Mouse (Mus musculus) layer of hippocampus, postnatal 25 days (tissue): ENCODE measurements around the gene F7. TPM values are rescaled to one million over a fixed set of nuclear protein-coding genes. Genes with fewer than 3 reads are reported as not detected.
"Not testable (repeated sequence)": the region's sequence is repeated elsewhere in the genome, so short reads cannot be mapped to it uniquely, and the experiment has no call there.

Experiments
- DNase-seq, 2 experiments: peaks; one replicate each; pipeline ENCODE4 v3.0.0; 2022; ENCODE audit warnings: mixed read lengths in 2 of 2, low spot score in 1 of 2; ENCODE audit errors: extremely low spot score in 1 of 2
- total RNA-seq, 2 experiments: library from RNA; stranded (reverse); gene quantifications; 2 replicates each; pipeline ENCODE4 v1.2.3; 2021

The F7 gene
- total RNA-seq, 2 experiments from 2014 or later = not detected

- DNase-seq = no peak
Measured at GRCm38 (mm10) chr8:13027615-13028014, 1.8 kb downstream of the F7 start.

DNA sequence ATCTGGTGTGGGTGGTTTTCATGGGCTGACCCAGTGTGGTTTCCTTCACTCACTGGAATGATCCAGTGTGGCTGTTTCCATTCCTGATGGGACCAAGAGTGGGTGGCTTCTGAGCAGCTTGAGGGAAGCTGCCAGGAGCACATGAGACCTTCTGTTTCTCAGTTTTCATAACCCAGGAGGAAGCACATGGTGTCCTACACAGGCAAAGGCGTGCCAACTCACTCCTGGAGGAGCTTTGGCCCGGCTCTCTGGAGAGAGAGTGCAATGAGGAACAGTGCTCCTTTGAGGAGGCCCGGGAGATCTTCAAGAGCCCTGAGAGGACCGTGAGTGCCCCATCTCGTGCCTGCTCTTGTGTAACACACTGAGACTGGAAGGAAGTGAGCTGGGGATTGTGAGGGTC lies 2.6 kb downstream of the F7 start:
- DNase-seq = no peak

- DNase-seq = peak; percentile 24 to 38
Measured at GRCm38 (mm10) chr8:13036346-13036812, 10.5 kb downstream of the F7 start.

DNA sequence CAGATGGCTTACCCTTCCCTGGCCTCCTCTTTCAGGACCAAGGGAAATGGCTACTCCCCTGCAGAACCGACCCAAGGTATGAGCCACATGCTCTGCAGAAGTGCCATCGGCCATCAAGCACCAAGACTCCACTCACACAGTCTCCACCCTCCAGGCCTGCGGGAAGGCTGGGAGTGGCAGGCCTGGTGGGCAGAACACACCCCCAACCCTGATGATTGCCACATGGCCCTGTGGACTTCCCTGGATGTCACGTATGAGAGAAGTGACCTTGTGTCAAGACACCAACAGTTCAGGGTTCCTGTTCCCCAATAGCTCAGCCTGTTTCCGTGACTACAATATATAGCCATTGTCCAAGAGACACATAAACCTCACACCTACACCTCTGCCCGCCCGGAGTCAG lies 11.2 kb downstream of the F7 start, which contains the start of gene F10:
Gene F10, plus strand, starts transcription at position 294 of the 400 bp plus-strand sequence.
- no peak for DNase-seq

GRCm38 (mm10) chr8:13037569-13037968 lies 11.7 kb downstream of the F7 start:
- no peak for DNase-seq

DNA sequence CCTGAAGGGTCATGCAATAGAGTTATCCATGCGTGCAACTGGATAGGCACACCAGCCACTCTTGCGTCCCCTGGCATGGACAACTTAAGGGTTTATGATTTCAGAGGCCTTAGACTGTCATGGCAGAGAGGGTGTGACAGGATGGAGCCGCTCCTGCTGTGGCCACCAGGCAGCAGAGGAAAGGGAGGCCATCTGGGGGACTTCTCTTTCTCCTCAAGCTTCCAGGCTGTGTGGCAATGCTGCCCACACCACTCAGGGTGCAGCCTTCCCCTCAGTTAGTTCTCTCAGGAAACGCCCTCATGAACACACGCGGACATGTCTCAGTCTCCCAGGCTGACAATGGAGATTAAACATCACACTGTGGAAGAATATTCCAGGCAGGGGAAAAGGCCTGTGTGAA lies 13.2 kb downstream of the F7 start:
- DNase-seq = no peak

DNA sequence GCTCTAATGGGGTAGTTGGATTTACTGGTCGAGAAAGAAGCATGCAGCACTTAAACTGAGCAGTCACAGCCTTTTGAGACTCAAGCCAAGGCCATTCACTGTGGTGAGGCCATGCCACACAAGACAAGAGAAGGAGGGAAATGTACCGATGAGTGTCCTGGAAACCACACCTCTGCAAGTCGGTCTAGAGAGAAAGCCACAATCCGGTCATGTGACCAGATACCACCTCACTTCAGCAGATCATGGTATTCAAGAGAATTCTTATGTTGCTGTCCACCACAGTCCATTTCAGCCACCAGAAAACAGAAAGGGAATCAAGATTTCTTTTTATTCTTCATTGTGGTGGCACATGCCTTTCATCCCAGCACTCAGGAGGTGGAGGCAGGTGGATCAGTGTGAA lies 15.6 kb downstream of the F7 start:
- no peak for DNase-seq

DNA sequence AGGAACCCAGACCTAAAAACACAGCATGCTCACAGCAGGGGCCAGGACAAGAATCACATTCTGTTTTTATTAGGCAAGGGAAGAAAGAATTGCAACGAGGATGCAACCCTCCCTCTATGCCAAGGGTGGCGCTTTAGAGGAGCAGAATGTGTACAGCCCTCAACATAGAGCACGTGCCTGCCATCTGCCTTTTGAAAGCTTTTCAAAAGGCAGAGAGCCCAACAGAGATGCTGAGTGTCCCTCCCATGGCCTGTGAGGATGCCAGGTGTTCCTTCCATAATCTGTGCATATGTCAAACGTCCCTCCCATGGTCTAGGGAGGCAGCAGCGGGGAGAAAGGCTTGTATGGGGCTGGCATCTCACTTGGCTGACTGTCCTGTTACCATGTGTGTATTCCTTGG lies 21.8 kb downstream of the F7 start:
- DNase-seq = no peak

DNA sequence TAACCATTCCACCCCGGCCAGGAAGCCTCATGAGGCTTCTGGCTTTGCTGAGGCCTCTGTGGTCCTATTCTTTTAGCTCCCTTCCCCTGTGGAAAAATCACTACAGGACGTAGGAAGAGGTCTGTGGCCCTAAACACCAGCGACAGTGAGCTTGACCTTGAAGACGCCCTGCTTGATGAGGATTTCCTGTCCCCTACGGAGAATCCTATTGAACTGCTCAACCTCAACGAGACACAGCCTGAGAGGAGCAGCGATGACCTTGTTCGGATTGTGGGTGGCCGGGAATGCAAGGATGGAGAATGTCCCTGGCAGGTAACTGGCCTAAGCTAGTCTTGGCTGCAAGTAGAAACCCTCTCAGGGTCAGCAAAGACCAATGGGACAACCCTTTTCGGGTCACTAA lies 24.7 kb downstream of the F7 start:
- DNase-seq = no peak

DNA sequence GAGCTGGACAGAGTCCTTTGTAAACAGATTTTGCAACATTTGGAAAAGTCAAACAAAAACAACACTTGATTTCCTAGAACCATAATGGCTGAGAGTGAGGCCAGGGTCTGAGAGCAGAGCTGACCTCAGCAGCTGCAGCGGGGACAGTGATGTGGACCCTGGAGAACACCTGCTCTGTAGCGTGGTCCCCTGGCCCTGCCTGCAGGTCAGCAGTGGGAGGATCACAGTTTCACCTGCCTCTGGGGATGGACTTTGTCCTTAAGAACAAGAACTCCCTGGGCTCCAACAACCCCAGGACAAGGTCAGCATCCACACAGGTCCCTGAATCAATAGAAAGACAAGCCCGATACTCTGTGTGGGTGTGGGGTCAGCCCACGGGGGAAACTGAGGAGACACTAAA lies 31.5 kb downstream of the F7 start:
- no peak for DNase-seq

GRCm38 (mm10) chr8:13060441-13061150 lies 34.8 kb downstream of the F7 start, which contains the start of gene Proz:
Gene Proz, plus strand, starts transcription at chr8:13060914.
- no peak for DNase-seq

GRCm38 (mm10) chr8:13063112-13063511 lies 37.3 kb downstream of the F7 start:
- DNase-seq = no peak

GRCm38 (mm10) chr8:13073255-13073654 lies 47.4 kb downstream of the F7 start:
- DNase-seq = no peak

GRCm38 (mm10) chr8:13075044-13075443 lies 49.2 kb downstream of the F7 start:
- DNase-seq = no peak

- not testable (repeated sequence) for DNase-seq
Measured at GRCm38 (mm10) chr8:13075579-13075978, 49.7 kb downstream of the F7 start.

DNA sequence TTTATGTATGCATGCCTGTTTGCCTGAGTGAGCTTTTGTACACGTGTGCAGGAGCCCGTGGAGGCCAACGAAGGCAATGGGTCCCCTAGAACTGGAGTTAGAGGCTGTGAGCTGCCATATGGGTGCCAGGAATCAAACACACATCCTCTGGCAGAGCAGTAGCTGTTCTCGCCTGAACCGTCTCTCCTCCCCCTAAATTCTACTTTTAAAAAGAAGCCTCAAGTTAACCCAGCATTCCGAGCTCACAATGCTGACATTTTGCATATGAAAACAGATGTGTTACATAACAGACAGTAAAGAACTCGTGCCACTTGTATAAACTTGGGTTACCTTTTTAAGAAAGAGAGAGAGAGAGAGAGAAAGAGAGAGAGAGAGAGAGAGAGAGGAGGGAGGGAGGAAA lies 51.7 kb downstream of the F7 start:
- no peak for DNase-seq

Other genes with a start within 250 kb of the F7 start
- 100 to 1,000 TPM; 215 to 241 TPM for gene Mcf2l, start 152.2 kb upstream of the F7 start, total RNA-seq
- gene F10, start 11.3 kb downstream of the F7 start, total RNA-seq = not detected
- gene Proz, start 34.9 kb downstream of the F7 start, total RNA-seq = not detected
- 10 to 100 TPM; 28.8 to 32.0 TPM for gene Pcid2, start 79.4 kb downstream of the F7 start, total RNA-seq
- 10 to 100 TPM; 55.8 to 64.4 TPM for gene Cul4a, start 79.6 kb downstream of the F7 start, total RNA-seq
- 100 to 1,000 TPM; 283 to 311 TPM for gene Lamp1, start 133.1 kb downstream of the F7 start, total RNA-seq
- gene Grtp1, start 174.6 kb downstream of the F7 start, total RNA-seq = 1 to 10 TPM; 5.2 TPM
- gene Adprhl1, start 228.1 kb downstream of the F7 start, total RNA-seq = 1 to 10 TPM; 1.3 to 1.4 TPM